Mouse (Mus musculus) liver, embryonic 14.5 days (tissue): ENCODE data around the gene Tmem164. TPM values are rescaled to one million over a fixed set of nuclear protein-coding genes. Genes with fewer than 3 reads are reported as not detected.

ENCODE experiments used
- ATAC-seq: fragments of 200-750 bp; cut with Nextera tagmentation; 2 replicates; pipeline ENCODE4 v1.8.0; 2017; ENCODE audit warnings: moderate number of reproducible peaks, mild to moderate bottlenecking, moderate library complexity; ENCODE audit not compliant: insufficient read depth
- DNase-seq, 3 experiments: peaks; one replicate each; pipeline ENCODE4 v3.0.0-alpha.2; 2012 to 2013; ENCODE audit warnings: low read depth in 3 of 3, low spot score in 3 of 3
- H3K27ac ChIP-seq: fragments of 300-500 bp; sonication (generic); 2 replicates; pipeline ENCODE4 v1.5.1; 2014; ENCODE audit warnings: moderate library complexity, mild to moderate bottlenecking, control low read depth, inconsistent platforms
- H3K27me3 ChIP-seq: fragments of 300-500 bp; sonication (generic); 2 replicates; pipeline ENCODE4 v1.6.1; 2014; ENCODE audit warnings: mild to moderate bottlenecking, low read length, moderate library complexity; ENCODE audit not compliant: control insufficient read depth, insufficient read depth
- H3K36me3 ChIP-seq: fragments of 300-500 bp; sonication (generic); replicated peaks from 2 replicates; pipeline ENCODE4 v1.6.1; 2014; ENCODE audit warnings: low read depth; ENCODE audit not compliant: control insufficient read depth, insufficient read depth
- H3K4me1 ChIP-seq, 2 experiments: fragments of 200-500 bp in 1 of 2; fragments of 300-500 bp in 1 of 2; sonication (generic) in 1 of 2; replicated peaks; 2 replicates each; pipeline ENCODE4 v1.6.1; 2012 to 2014; ENCODE audit warnings: antibody characterized with exemption in 1 of 2, inconsistent platforms in 1 of 2, low read length in 1 of 2; ENCODE audit not compliant: control insufficient read depth in 2 of 2, insufficient read depth in 2 of 2
- H3K4me2 ChIP-seq: fragments of 300-500 bp; sonication (generic); 2 replicates; pipeline ENCODE4 v1.6.1; 2014; ENCODE audit warnings: low read depth, mild to moderate bottlenecking, control low read depth, moderate library complexity
- H3K4me3 ChIP-seq, 2 experiments: fragments of 200-500 bp in 1 of 2; fragments of 300-500 bp in 1 of 2; sonication (generic) in 1 of 2; 2 replicates each; pipeline ENCODE4 v1.5.1; 2012 to 2014; ENCODE audit warnings: low read depth in 2 of 2, low read length in 2 of 2, mild to moderate bottlenecking in 2 of 2, control low read depth in 1 of 2, inconsistent platforms in 1 of 2, moderate library complexity in 1 of 2; ENCODE audit not compliant: insufficient read depth in 1 of 2
- H3K9ac ChIP-seq: fragments of 300-500 bp; sonication (generic); replicated peaks from 2 replicates; pipeline ENCODE4 v1.6.1; 2014; ENCODE audit warnings: mild to moderate bottlenecking, control low read depth, moderate library complexity
- H3K9me3 ChIP-seq: fragments of 300-500 bp; sonication (generic); 2 replicates; pipeline ENCODE4 v1.6.1; 2016; ENCODE audit warnings: low read length, mixed read lengths; ENCODE audit not compliant: control insufficient read depth
- CTCF ChIP-seq: IDR thresholded peaks from 2 replicates; pipeline ENCODE4 v1.5.1; 2016; ENCODE audit warnings: antibody characterized with exemption, low read depth, control low read depth
- EP300 ChIP-seq: IDR thresholded peaks from 2 replicates; pipeline ENCODE4 v1.6.1; 2016; ENCODE audit warnings: antibody characterized with exemption, low read depth
- WGBS: fragments of 180-500 bp; shearing (Covaris S2); extraction: QIAGEN DNeasy Blood & Tissue Kit; methylation state at CpG from one replicate; pipeline ENCODE4 v1.1.7; 2014; ENCODE audit not compliant: insufficient replicate concordance; 5-methylcytosine and 5-hydroxymethylcytosine counted together
- polyA plus RNA-seq, 2 experiments: library from polyadenylated mRNA; depleted of rRNA in 1 of 2; stranded (reverse) in 1 of 2; unstranded in 1 of 2; fragments of >200 nt; fragmentation: Nextera tagmentation in 1 of 2; extraction: Ambion mirVana in 1 of 2; gene quantifications; 2 replicates each; pipeline versions ENCODE4 v1.2.1 to v1.2.3; 2012 to 2014

The Tmem164 gene
- polyA plus RNA-seq, 2 experiments: 12.6 to 14.3 TPM

DNA sequence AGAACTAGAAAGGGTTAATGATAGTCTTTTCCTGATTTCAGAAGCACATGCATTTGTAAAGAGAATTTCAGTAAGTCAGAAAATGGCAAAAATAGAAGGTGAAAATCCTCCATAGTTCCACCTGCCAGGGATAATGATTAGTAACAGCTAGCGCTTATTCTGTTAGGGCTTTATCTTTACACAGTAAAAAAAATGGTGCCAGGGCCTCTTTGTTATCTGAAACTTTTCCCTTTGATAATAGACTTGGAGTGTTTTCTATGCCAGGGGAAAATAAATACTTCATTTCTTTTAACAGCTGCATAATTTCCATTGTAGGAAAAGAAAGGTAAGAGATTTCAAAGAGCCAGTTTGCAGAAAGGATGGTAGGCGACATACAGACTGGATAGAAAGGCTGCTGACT is 43.0 kb downstream of the Tmem164 start:
- no peaks in the 10 kb centered on the region; the same call in 1 of the 2 replicates for H3K36me3 ChIP-seq
- DNase-seq: no peak
- peaks cover 6 to 13% of the 10 kb centered on the region in 2 experiments for H3K4me1 ChIP-seq
- no peak for ATAC-seq
- H3K4me2 ChIP-seq: no peak overlapping the region
- no peaks in the 10 kb centered on the region for H3K27me3 ChIP-seq
- H3K9ac ChIP-seq: no peak overlapping the region
- 48% methylated on average over 2 of the region's 2 CpGs for WGBS
- TF ChIP-seq CTCF (no peak), EP300 (no peak)
- no peak overlapping the region for H3K4me3 ChIP-seq
- no peaks in the 10 kb centered on the region for H3K9me3 ChIP-seq
- no peak overlapping the region for H3K27ac ChIP-seq

DNA sequence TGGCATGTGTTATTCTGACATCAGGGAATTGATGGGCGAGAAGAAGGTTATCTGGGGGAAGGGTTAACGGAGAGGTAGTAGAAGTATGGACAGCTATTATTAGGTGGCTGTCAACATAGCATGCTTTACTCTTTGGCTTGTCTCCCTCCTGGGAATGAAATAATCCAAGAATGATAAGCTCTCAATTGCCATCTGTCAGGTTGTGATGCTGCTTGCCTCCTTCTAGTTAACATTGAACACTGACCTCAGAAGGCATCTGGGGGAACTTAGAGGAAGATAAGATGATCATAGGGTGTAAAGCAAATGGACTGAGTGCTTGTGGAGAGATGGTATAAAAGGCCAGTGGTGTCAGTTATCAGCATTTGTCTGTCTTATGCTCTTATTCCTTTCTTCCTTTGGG is 44.4 kb downstream of the Tmem164 start:
- H3K9me3 ChIP-seq: no peaks in the 10 kb centered on the region
- 24% methylated on average over 2 of the region's 2 CpGs for WGBS
- no peaks in the 10 kb centered on the region for H3K27me3 ChIP-seq
- peak in 1 of 3 experiments; percentile 12 for DNase-seq
- H3K4me3 ChIP-seq: no peak overlapping the region
- ATAC-seq: peak; percentile 60; the same call in 1 of the 2 replicates
- TF ChIP-seq EP300 (no peak), CTCF (no peak)
- no peaks in the 10 kb centered on the region for H3K36me3 ChIP-seq
- no peak overlapping the region for H3K4me2 ChIP-seq
- peaks cover 6 to 13% of the 10 kb centered on the region in 2 experiments for H3K4me1 ChIP-seq
- H3K9ac ChIP-seq: no peak overlapping the region
- H3K27ac ChIP-seq: no peak overlapping the region

DNA sequence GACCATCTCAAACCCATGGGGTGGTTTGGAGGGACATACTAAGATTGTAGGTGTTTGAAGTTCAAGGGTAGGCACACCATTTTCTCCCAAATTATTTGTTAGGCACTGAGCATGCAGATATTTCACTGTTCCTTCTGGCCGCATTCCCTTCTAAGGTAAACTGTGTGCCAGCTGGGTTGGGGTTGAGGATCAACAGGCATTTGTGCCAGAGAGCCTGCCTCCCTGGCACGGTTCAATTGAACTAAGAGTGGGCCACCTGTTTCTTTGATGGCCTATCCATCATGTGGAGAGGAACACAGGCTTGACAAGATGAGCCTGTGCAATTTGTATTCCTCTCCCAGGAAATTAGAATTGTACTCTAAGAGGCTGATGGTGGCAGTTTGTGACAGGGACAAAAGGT is 45.1 kb downstream of the Tmem164 start:
- no peak overlapping the region for H3K9ac ChIP-seq
- no peaks in the 10 kb centered on the region for H3K36me3 ChIP-seq
- no peak overlapping the region for H3K4me3 ChIP-seq
- ATAC-seq (no peak), DNase-seq (no peak)
- 64% methylated on average over 2 of the region's 2 CpGs for WGBS
- TF ChIP-seq CTCF: no peak
- TF ChIP-seq EP300: no peak
- no peaks in the 10 kb centered on the region for H3K9me3 ChIP-seq
- no peaks in the 10 kb centered on the region for H3K27me3 ChIP-seq
- H3K4me2 ChIP-seq: no peak overlapping the region
- H3K4me1 ChIP-seq: peaks cover 6 to 13% of the 10 kb centered on the region in 2 experiments
- H3K27ac ChIP-seq: no peak overlapping the region

DNA sequence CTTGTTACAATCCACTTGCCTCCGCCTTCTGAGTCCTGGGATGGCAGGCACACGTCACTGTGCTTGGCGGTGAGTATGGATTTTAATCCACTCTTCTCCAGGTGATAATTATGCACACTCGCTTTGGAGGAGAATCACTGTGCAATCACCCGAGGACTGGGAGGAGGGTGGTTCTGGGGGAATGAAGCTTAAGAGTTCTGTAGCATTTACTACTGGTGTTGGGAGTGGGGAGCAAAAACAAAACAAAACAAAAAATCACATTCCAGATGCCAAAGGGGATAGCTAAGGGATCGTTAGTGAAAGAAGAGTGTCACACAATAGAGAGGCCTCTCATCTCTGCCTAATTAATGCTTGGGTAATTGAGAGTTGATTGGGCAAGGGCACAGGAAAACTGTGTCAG is 46.6 kb downstream of the Tmem164 start:
- no peak for TF ChIP-seq CTCF
- no peak for TF ChIP-seq EP300
- Histone ChIP-seq H3K9me3 (no peaks in the 10 kb centered on the region), H3K4me1 (peaks cover 6 to 10% of the 10 kb centered on the region in 2 experiments), H3K4me2 (no peak overlapping the region), H3K9ac (no peak overlapping the region), H3K27ac (no peak overlapping the region), H3K36me3 (no peaks in the 10 kb centered on the region), H3K27me3 (no peaks in the 10 kb centered on the region), H3K4me3 (no peak overlapping the region)
- 82% methylated on average over 6 of the region's 6 CpGs for WGBS
- DNase-seq (no peak), ATAC-seq (no peak)

DNA sequence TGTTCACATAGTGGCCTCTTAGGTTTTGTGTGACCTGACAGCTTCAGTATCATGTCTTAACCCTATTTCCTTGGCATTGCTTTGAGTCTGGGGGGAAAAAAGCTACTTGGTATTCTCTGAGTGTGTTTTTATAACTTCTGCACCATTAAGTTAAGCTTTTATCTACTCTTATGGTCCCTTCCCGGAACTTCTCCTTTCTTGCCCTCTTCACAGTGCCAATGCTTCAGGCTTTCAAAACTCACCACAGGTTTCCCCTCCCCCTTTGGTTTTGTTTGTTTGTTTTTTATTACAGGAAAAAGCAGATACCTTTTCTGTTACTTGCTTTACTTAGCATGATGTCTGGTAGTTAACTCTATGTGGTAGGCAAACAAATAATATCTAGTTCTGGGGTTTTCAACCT is 47.8 kb downstream of the Tmem164 start:
- H3K9ac ChIP-seq: no peak overlapping the region
- WGBS: 35% methylated on average over 1 of the region's 1 CpGs
- ATAC-seq: no peak
- DNase-seq: no peak
- no peaks in the 10 kb centered on the region for H3K36me3 ChIP-seq
- H3K4me2 ChIP-seq: no peak overlapping the region
- H3K9me3 ChIP-seq: no peaks in the 10 kb centered on the region
- TF ChIP-seq EP300 (no peak), CTCF (no peak)
- H3K4me1 ChIP-seq: peaks cover 1 to 4% of the 10 kb centered on the region in 2 experiments; a peak in 3 of 4 replicates
- H3K4me3 ChIP-seq: no peak overlapping the region
- no peaks in the 10 kb centered on the region for H3K27me3 ChIP-seq
- H3K27ac ChIP-seq: no peak overlapping the region
